In genomic region chr11:96191132-96191531, GRCm38 (mm10) we compare ENCODE assay signal across 39 mouse cellular contexts. TPM values are rescaled to one million over a fixed set of nuclear protein-coding genes. Genes with fewer than 3 reads are reported as not detected.
"Had no signal": no experiment of that assay in that cellular context is flagged by ENCODE, and none has a peak within 500 bp of the region (broad histone marks: within the 10 kb centered on the region; RNA-seq: fewer than 3 reads in every experiment).

No protein-coding gene starts in this region.

- ATAC-seq: forebrain, embryonic 13.5 days; forebrain, embryonic 14.5 days; forebrain, embryonic 15.5 days; forebrain, embryonic 16.5 days; forebrain, postnatal 0 days had no signal

- H3K9ac ChIP-seq: embryonic facial prominence, embryonic 12.5 days; embryonic facial prominence, embryonic 13.5 days; embryonic facial prominence, embryonic 15.5 days; forebrain, embryonic 12.5 days; forebrain, embryonic 13.5 days; forebrain, embryonic 15.5 days; forebrain, postnatal 0 days had no signal

- H3K4me1 ChIP-seq: embryonic facial prominence, embryonic 12.5 days; forebrain, embryonic 12.5 days had no signal

- H3K36me3 ChIP-seq: embryonic facial prominence, embryonic 10.5 days; embryonic facial prominence, embryonic 12.5 days; embryonic facial prominence, embryonic 13.5 days; embryonic facial prominence, embryonic 15.5 days; forebrain, embryonic 10.5 days; forebrain, embryonic 12.5 days; forebrain, embryonic 15.5 days had no signal

- H3K27ac ChIP-seq: embryonic facial prominence, embryonic 10.5 days; embryonic facial prominence, embryonic 12.5 days; embryonic facial prominence, embryonic 13.5 days; embryonic facial prominence, embryonic 15.5 days; forebrain, embryonic 10.5 days; forebrain, embryonic 12.5 days; forebrain, embryonic 13.5 days; forebrain, embryonic 15.5 days; gastrocnemius, adult 2 months; heart, adult 2 months had no signal

- H3K9me3 ChIP-seq: embryonic facial prominence, embryonic 10.5 days; embryonic facial prominence, embryonic 12.5 days; embryonic facial prominence, embryonic 13.5 days; embryonic facial prominence, embryonic 15.5 days; forebrain, embryonic 10.5 days; forebrain, embryonic 12.5 days; forebrain, embryonic 13.5 days; forebrain, embryonic 15.5 days had no signal

- H3K4me3 ChIP-seq: embryonic facial prominence, embryonic 10.5 days; embryonic facial prominence, embryonic 12.5 days; embryonic facial prominence, embryonic 13.5 days; embryonic facial prominence, embryonic 15.5 days; erythroblast, embryonic 14.5 days; forebrain, embryonic 10.5 days; forebrain, embryonic 12.5 days; forebrain, embryonic 13.5 days; forebrain, embryonic 15.5 days; gastrocnemius, adult 2 months; heart, adult 2 months had no signal

- DNase-seq: cerebellum, adult 8-10 months; cerebellum, adult 9-10 months; cerebellum, adult 9-11 months; cerebellum, postnatal 10 days; cerebellum, postnatal 14 days; cerebellum, postnatal 25 days; cerebellum, postnatal 36 days; embryo, embryonic 11 days; forebrain, postnatal 0 days; gastrocnemius, adult 2 months; gastrocnemius, postnatal 10 days; gastrocnemius, postnatal 14 days; gastrocnemius, postnatal 25 days; gastrocnemius, postnatal 36 days; heart, adult 11 months; heart, adult 18-20 months; heart, adult 2 months had no signal

- H3K4me2 ChIP-seq: embryonic facial prominence, embryonic 12.5 days; embryonic facial prominence, embryonic 13.5 days; embryonic facial prominence, embryonic 15.5 days; forebrain, embryonic 12.5 days; forebrain, embryonic 13.5 days; forebrain, embryonic 15.5 days had no signal

RNA-seq across cellular contexts. Expression of gene Hoxb13, which starts 3.0 kb away (rescaled TPM):
- total RNA-seq: common myeloid progenitor, adult 5-6 weeks; forebrain, postnatal 0 days; gastrocnemius, adult 18-20 months; gastrocnemius, adult 2 months; gastrocnemius, adult 8-10 months; gastrocnemius, postnatal 10 days; gastrocnemius, postnatal 14 days; gastrocnemius, postnatal 25 days; gastrocnemius, postnatal 36 days; gastrocnemius, postnatal 4 days; granulocyte monocyte progenitor cell, adult 5-6 weeks; heart, adult 18-20 months; heart, adult 2 months; heart, adult 8-10 months had no signal
- polyA plus RNA-seq: cortical plate, adult 2 months; embryonic facial prominence, embryonic 10.5 days; embryonic facial prominence, embryonic 11.5 days; embryonic facial prominence, embryonic 12.5 days; embryonic facial prominence, embryonic 13.5 days; embryonic facial prominence, embryonic 14.5 days; embryonic facial prominence, embryonic 15.5 days; forebrain, embryonic 10.5 days; forebrain, embryonic 11.5 days; forebrain, embryonic 12.5 days; forebrain, embryonic 13.5 days; forebrain, embryonic 14.5 days; forebrain, embryonic 15.5 days; forebrain, postnatal 0 days; frontal cortex, adult 2 months; heart, adult 2 months had no signal

RNA-seq across cellular contexts. Expression of gene Ttll6, which starts 57.5 kb away (rescaled TPM):
- total RNA-seq: common myeloid progenitor, adult 5-6 weeks; gastrocnemius, adult 18-20 months; gastrocnemius, adult 2 months; gastrocnemius, adult 8-10 months; gastrocnemius, postnatal 10 days; gastrocnemius, postnatal 14 days; gastrocnemius, postnatal 25 days; gastrocnemius, postnatal 36 days; gastrocnemius, postnatal 4 days; granulocyte monocyte progenitor cell, adult 5-6 weeks; heart, adult 18-20 months; heart, adult 2 months had no signal
- polyA plus RNA-seq: embryonic facial prominence, embryonic 10.5 days; embryonic facial prominence, embryonic 11.5 days; erythroblast, embryonic 14.5 days; forebrain, embryonic 10.5 days; forebrain, embryonic 11.5 days had no signal
